Mouse (Mus musculus) brain, embryonic 18.5 days (tissue): ENCODE data around the gene Anapc2.

Experiments used
- DNase-seq: peaks from one replicate; pipeline ENCODE4 v3.0.0-alpha.2; 2012; ENCODE audit warnings: low read depth, low spot score

Gene Anapc2

GRCm38 (mm10) chr2:25271827-25272511, at the start of gene Anapc2, which contains the start of gene Ssna1:
Gene Anapc2, plus strand, starts transcription at chr2:25272478.
Gene Ssna1, minus strand, starts transcription at chr2:25272438.
- peak; percentile 90 for DNase-seq

GRCm38 (mm10) chr2:25223681-25224491, 48.4 kb upstream of the Anapc2 start:
- no peak for DNase-seq

- no peak for DNase-seq
Observed at GRCm38 (mm10) chr2:25224492-25224765, 47.8 kb upstream of the Anapc2 start, which contains the start of gene Tubb4b. Gene Tubb4b, minus strand, starts transcription at chr2:25224702.

- peak; percentile 99 for DNase-seq
Observed at GRCm38 (mm10) chr2:25224766-25225752, 47.2 kb upstream of the Anapc2 start.

GRCm38 (mm10) chr2:25225811-25226379, 46.4 kb upstream of the Anapc2 start:
- no peak for DNase-seq

- DNase-seq, result no peak
Observed at GRCm38 (mm10) chr2:25226864-25227263, 45.4 kb upstream of the Anapc2 start.

- no peak for DNase-seq
Observed at GRCm38 (mm10) chr2:25227406-25227805, 44.9 kb upstream of the Anapc2 start.

GRCm38 (mm10) chr2:25228431-25228889, 43.8 kb upstream of the Anapc2 start:
- DNase-seq, result peak; percentile 60

GRCm38 (mm10) chr2:25228995-25229530, 43.2 kb upstream of the Anapc2 start:
- DNase-seq, result no peak

- no peak for DNase-seq
Observed at GRCm38 (mm10) chr2:25229582-25229981, 42.7 kb upstream of the Anapc2 start.

- no peak for DNase-seq
Observed at GRCm38 (mm10) chr2:25230581-25230980, 41.7 kb upstream of the Anapc2 start.

GRCm38 (mm10) chr2:25231038-25231437, 41.2 kb upstream of the Anapc2 start:
- no peak for DNase-seq

GRCm38 (mm10) chr2:25233421-25233820, 38.9 kb upstream of the Anapc2 start:
- DNase-seq, result no peak

GRCm38 (mm10) chr2:25234050-25234449, 38.2 kb upstream of the Anapc2 start, which contains the start of gene Slc34a3:
Gene Slc34a3, minus strand, starts transcription at chr2:25234364.
- no peak for DNase-seq

- no peak for DNase-seq
Observed at GRCm38 (mm10) chr2:25234551-25235220, 37.6 kb upstream of the Anapc2 start.

GRCm38 (mm10) chr2:25236614-25237013, 35.7 kb upstream of the Anapc2 start, which contains the start of gene Rnf224:
Gene Rnf224, minus strand, starts transcription at chr2:25236787.
- DNase-seq, result no peak

- no peak for DNase-seq
Observed at GRCm38 (mm10) chr2:25237522-25237921, 34.8 kb upstream of the Anapc2 start.

- DNase-seq, result no peak
Observed at GRCm38 (mm10) chr2:25238106-25238505, 34.2 kb upstream of the Anapc2 start.

GRCm38 (mm10) chr2:25239766-25240165, 32.5 kb upstream of the Anapc2 start:
- DNase-seq, result no peak

- no peak for DNase-seq
Observed at GRCm38 (mm10) chr2:25240310-25240709, 32.0 kb upstream of the Anapc2 start.
